25 mouse cellular contexts compared by ENCODE assay signal in genomic region chr4:50055519-50055918, GRCm38 (mm10).
"Had no signal": no experiment of that assay in that cellular context is flagged by ENCODE, and none has a peak within 500 bp of the region (broad histone marks: within the 10 kb centered on the region; RNA-seq: fewer than 3 reads in every experiment).

No protein-coding gene starts in this region.

- H3K27ac ChIP-seq: heart, adult 2 months; heart, embryonic 13.5 days; heart, embryonic 15.5 days; hindbrain, embryonic 13.5 days; hindbrain, embryonic 15.5 days; hindbrain, postnatal 0 days; intestine, embryonic 15.5 days; left cerebral cortex, adult 2 months; limb, embryonic 10.5 days; limb, embryonic 12.5 days; liver, embryonic 13.5 days had no signal

- H3K4me1 ChIP-seq: heart, embryonic 13.5 days; heart, embryonic 15.5 days; hindbrain, embryonic 13.5 days; hindbrain, embryonic 15.5 days; intestine, embryonic 15.5 days; limb, embryonic 10.5 days; limb, embryonic 12.5 days; liver, embryonic 13.5 days had no signal

- H3K27me3 ChIP-seq: heart, embryonic 13.5 days; heart, embryonic 15.5 days; hindbrain, embryonic 13.5 days; hindbrain, embryonic 15.5 days; intestine, embryonic 15.5 days; limb, embryonic 12.5 days; liver, embryonic 13.5 days had no signal

- H3K4me2 ChIP-seq: heart, embryonic 11.5 days; heart, embryonic 13.5 days; heart, embryonic 15.5 days; hindbrain, embryonic 13.5 days; hindbrain, embryonic 15.5 days; intestine, embryonic 15.5 days; limb, embryonic 12.5 days; liver, embryonic 11.5 days; liver, embryonic 13.5 days had no signal

- H3K36me3 ChIP-seq: heart, embryonic 13.5 days; heart, embryonic 15.5 days; hindbrain, embryonic 13.5 days; hindbrain, embryonic 15.5 days; intestine, embryonic 15.5 days; limb, embryonic 10.5 days; limb, embryonic 12.5 days; liver, embryonic 13.5 days had no signal

- ATAC-seq: hindbrain, postnatal 0 days; intestine, embryonic 15.5 days; intestine, postnatal 0 days had no signal

- H3K9ac ChIP-seq: heart, embryonic 13.5 days; heart, embryonic 15.5 days; hindbrain, embryonic 13.5 days; hindbrain, embryonic 15.5 days; intestine, embryonic 15.5 days; limb, embryonic 12.5 days; liver, embryonic 13.5 days had no signal

- DNase-seq: gastrocnemius, postnatal 14 days; gastrocnemius, postnatal 36 days; heart, adult 11 months; heart, adult 2 months; heart, postnatal 14 days; heart, postnatal 36 days; kidney, adult 18-20 months; kidney, adult 8-10 months; kidney, postnatal 10 days; kidney, postnatal 25 days; kidney, postnatal 4 days; liver; liver, embryonic 13.5 days had no signal

- H3K4me3 ChIP-seq: heart, adult 2 months; heart, embryonic 13.5 days; heart, embryonic 15.5 days; hindbrain, embryonic 13.5 days; hindbrain, embryonic 15.5 days; intestine, embryonic 15.5 days; left cerebral cortex, adult 2 months; limb, embryonic 10.5 days; limb, embryonic 12.5 days; liver, embryonic 13.5 days had no signal

- H3K9me3 ChIP-seq: heart, embryonic 13.5 days; heart, embryonic 15.5 days; hindbrain, embryonic 13.5 days; hindbrain, embryonic 15.5 days; intestine, embryonic 15.5 days; limb, embryonic 10.5 days; limb, embryonic 12.5 days; liver, embryonic 13.5 days had no signal
